In genomic region chr14:18547541-18547940, GRCm38 (mm10) we compare ENCODE assay signal across 19 mouse cellular contexts.
DNase-seq lines count a peak whose midpoint lies in the region; ATAC-seq and TF ChIP-seq lines count a peak whose summit lies in the region.
"Had no signal": no experiment of that assay in that cellular context is flagged by ENCODE, and none has a peak within 500 bp of the region (broad histone marks: within the 10 kb centered on the region; RNA-seq: fewer than 3 reads in every experiment).

No protein-coding gene starts in this region.

- WGBS in kidney, postnatal 0 days = 49% methylated on average over 5 of the region's 5 CpGs
- 70% methylated on average over 5 of the region's 5 CpGs for WGBS in midbrain, embryonic 14.5 days
- 82% methylated on average over 5 of the region's 5 CpGs for WGBS in midbrain, embryonic 10.5 days
- WGBS in cerebellum, adult 2 months = 80% methylated on average over 5 of the region's 5 CpGs
- 49% methylated on average over 5 of the region's 5 CpGs for WGBS in kidney, embryonic 15.5 days

- ATAC-seq in kidney, postnatal 0 days (replicated peaks; ENCODE audit: low FRiP score, low read depth) = no peak
- no peak for ATAC-seq in midbrain, embryonic 14.5 days (ENCODE audit: low FRiP score, low TSS enrichment)
- no peak for ATAC-seq in kidney, embryonic 15.5 days (replicated peaks; ENCODE audit: low FRiP score)

- H3K36me3 ChIP-seq in kidney, postnatal 0 days (ENCODE audit: insufficient read depth, low read length) = no peaks in the 10 kb centered on the region
- H3K36me3 ChIP-seq in midbrain, embryonic 14.5 days (ENCODE audit: control insufficient read depth, insufficient read depth, low read length) = no peaks in the 10 kb centered on the region
- no peaks in the 10 kb centered on the region for H3K36me3 ChIP-seq in midbrain, embryonic 10.5 days
- no peaks in the 10 kb centered on the region for H3K36me3 ChIP-seq in kidney, embryonic 15.5 days
- H3K36me3 ChIP-seq: embryonic facial prominence, embryonic 12.5 days; forebrain, embryonic 12.5 days; stomach, embryonic 15.5 days had no signal

- no peaks in the 10 kb centered on the region for H3K27me3 ChIP-seq in kidney, postnatal 0 days (ENCODE audit: insufficient read depth, low read length)
- H3K27me3 ChIP-seq in midbrain, embryonic 14.5 days (ENCODE audit: control insufficient read depth, insufficient read depth, low read length) = no peaks in the 10 kb centered on the region
- no peaks in the 10 kb centered on the region for H3K27me3 ChIP-seq in midbrain, embryonic 10.5 days (ENCODE audit: low read depth, poor library complexity, severe bottlenecking)
- no peaks in the 10 kb centered on the region for H3K27me3 ChIP-seq in cerebellum, adult 2 months (ENCODE audit: control insufficient read depth, insufficient read depth, low read length)
- H3K27me3 ChIP-seq in kidney, embryonic 15.5 days = no peaks in the 10 kb centered on the region
- H3K27me3 ChIP-seq: embryonic facial prominence, embryonic 12.5 days; forebrain, embryonic 12.5 days; stomach, embryonic 15.5 days had no signal

- H3K27ac ChIP-seq in kidney, postnatal 0 days = no peak overlapping the region
- H3K27ac ChIP-seq in midbrain, embryonic 14.5 days (replicated peaks; ENCODE audit: low read depth, low read length) = no peak overlapping the region
- H3K27ac ChIP-seq in midbrain, embryonic 10.5 days (replicated peaks) = no peak overlapping the region
- no peak overlapping the region for H3K27ac ChIP-seq in cerebellum, adult 2 months (ENCODE audit: insufficient read depth, low read length)
- no peak overlapping the region for H3K27ac ChIP-seq in kidney, embryonic 15.5 days
- H3K27ac ChIP-seq: embryonic facial prominence, embryonic 12.5 days; forebrain, embryonic 12.5 days; stomach, embryonic 15.5 days had no signal

- no peak overlapping the region for H3K4me2 ChIP-seq in kidney, postnatal 0 days (ENCODE audit: low read length)
- H3K4me2 ChIP-seq in midbrain, embryonic 14.5 days (ENCODE audit: low read length) = no peak overlapping the region
- no peak overlapping the region for H3K4me2 ChIP-seq in kidney, embryonic 15.5 days
- H3K4me2 ChIP-seq: embryonic facial prominence, embryonic 12.5 days; forebrain, embryonic 12.5 days; heart, embryonic 11.5 days; stomach, embryonic 15.5 days had no signal

- no peak overlapping the region for H3K9ac ChIP-seq in kidney, postnatal 0 days (ENCODE audit: low read depth, low read length)
- no peak overlapping the region for H3K9ac ChIP-seq in midbrain, embryonic 14.5 days (replicated peaks; ENCODE audit: low read length)
- H3K9ac ChIP-seq in kidney, embryonic 15.5 days = no peak overlapping the region
- H3K9ac ChIP-seq: embryonic facial prominence, embryonic 12.5 days; forebrain, embryonic 12.5 days; stomach, embryonic 15.5 days had no signal

- DNase-seq in kidney, postnatal 0 days (ENCODE audit: low spot score) = peak; percentile 12
- no peak for DNase-seq in kidney, postnatal 14 days
- DNase-seq in midbrain, embryonic 14.5 days = peak; percentile 21
- no peak for DNase-seq in midbrain, embryonic 10.5 days (ENCODE audit: low spot score)
- DNase-seq in frontal cortex, postnatal 36 days (ENCODE audit: low spot score in 2 of 2) = peak; percentile 41 to 64
- DNase-seq in right cerebral cortex, postnatal 10 days (ENCODE audit: low spot score in 2 of 2) = peak; percentile 43 to 69
- no peak for DNase-seq in cerebellum, adult 2 months
- DNase-seq: adrenal gland, adult 2 months; B cell, adult 2 months; cerebellum, postnatal 10 days; gastrocnemius, postnatal 10 days; heart, postnatal 4 days; kidney, adult 8-10 months had no signal

- no peak for TF ChIP-seq CTCF in kidney, postnatal 0 days (IDR thresholded peaks at IDR 0.05; ENCODE audit: low read depth)
- no peak for TF ChIP-seq CTCF in cerebellum, adult 2 months (IDR thresholded peaks at IDR 0.05; ENCODE audit: borderline replicate concordance, insufficient read depth, low read depth, low read length)

- H3K4me1 ChIP-seq in kidney, postnatal 0 days (replicated peaks; ENCODE audit: insufficient read depth, low read length) = no peaks in the 10 kb centered on the region
- no peaks in the 10 kb centered on the region for H3K4me1 ChIP-seq in midbrain, embryonic 14.5 days (ENCODE audit: control insufficient read depth, insufficient read depth, low read length)
- H3K4me1 ChIP-seq in midbrain, embryonic 10.5 days = no peaks in the 10 kb centered on the region
- H3K4me1 ChIP-seq in cerebellum, adult 2 months (ENCODE audit: control insufficient read depth, insufficient read depth, low read length) = no peaks in the 10 kb centered on the region
- H3K4me1 ChIP-seq in kidney, embryonic 15.5 days = no peaks in the 10 kb centered on the region
- H3K4me1 ChIP-seq: embryonic facial prominence, embryonic 12.5 days; stomach, embryonic 15.5 days had no signal

- no peaks in the 10 kb centered on the region for H3K9me3 ChIP-seq in kidney, postnatal 0 days (replicated peaks; ENCODE audit: low read length)
- H3K9me3 ChIP-seq in midbrain, embryonic 14.5 days (ENCODE audit: control insufficient read depth, low read length) = no peaks in the 10 kb centered on the region
- no peaks in the 10 kb centered on the region for H3K9me3 ChIP-seq in midbrain, embryonic 10.5 days (replicated peaks)
- no peaks in the 10 kb centered on the region for H3K9me3 ChIP-seq in kidney, embryonic 15.5 days (replicated peaks)
- H3K9me3 ChIP-seq: embryonic facial prominence, embryonic 12.5 days; forebrain, embryonic 12.5 days; stomach, embryonic 15.5 days had no signal

- no peak overlapping the region for H3K4me3 ChIP-seq in kidney, postnatal 0 days (replicated peaks; ENCODE audit: low read depth, low read length)
- H3K4me3 ChIP-seq in midbrain, embryonic 14.5 days (replicated peaks; ENCODE audit: low read depth, low read length) = no peak overlapping the region
- H3K4me3 ChIP-seq in midbrain, embryonic 10.5 days = no peak overlapping the region
- no peak overlapping the region for H3K4me3 ChIP-seq in cerebellum, adult 2 months (replicated peaks; ENCODE audit: insufficient read depth, low read depth, low read length)
- H3K4me3 ChIP-seq in kidney, embryonic 15.5 days (replicated peaks) = no peak overlapping the region
- H3K4me3 ChIP-seq: embryonic facial prominence, embryonic 12.5 days; forebrain, embryonic 12.5 days; myocyte; stomach, embryonic 15.5 days had no signal

- TF ChIP-seq POLR2A in cerebellum, adult 2 months (IDR thresholded peaks at IDR 0.05; ENCODE audit: borderline replicate concordance, insufficient read depth, low read length) = no peak

Comparison
In these comparisons a context has a peak if more than half of its experiments do, and no peak if none do; other contexts are left out.
1. DNase-seq: peak in kidney, postnatal 0 days (single experiment), midbrain, embryonic 14.5 days (single experiment), frontal cortex, postnatal 36 days (2 of 2) and right cerebral cortex, postnatal 10 days (2 of 2); none in kidney, postnatal 14 days (single experiment), midbrain, embryonic 10.5 days (single experiment) and cerebellum, adult 2 months (0 of 2).